Mouse (Mus musculus): Measurements from ENCODE around the gene Akna. TPM values are rescaled to one million over a fixed set of nuclear protein-coding genes. Genes with fewer than 3 reads are reported as not detected.

Akna gene
- polyA plus RNA-seq, 1 experiment from 2014 or later, result 13.1 TPM

- peak overlapping the region; percentile 78 for H3K27ac ChIP-seq
Observed at GRCm38 (mm10) chr4:63389887-63390528, 13.1 kb downstream of the Akna start.

GRCm38 (mm10) chr4:63389121-63389886, 13.8 kb downstream of the Akna start:
- H3K4me3 ChIP-seq, result no peak overlapping the region; the same call in 1 of the 2 replicates
- no peaks in the 10 kb centered on the region for H3K9me3 ChIP-seq
- peak overlapping the region; percentile 78 for H3K27ac ChIP-seq
- peaks cover 45% of the 10 kb centered on the region for H3K36me3 ChIP-seq (replicated peaks)
- H3K27me3 ChIP-seq (ENCODE audit: poor library complexity, severe bottlenecking), result no peaks in the 10 kb centered on the region
- WGBS, result 18% methylated on average over 8 of the region's 8 CpGs
- DNase-seq (ENCODE audit: extremely low spot score, low spot score), result peak; percentile 31
- H3K4me1 ChIP-seq, result peaks cover 46% of the 10 kb centered on the region

More at GRCm38 (mm10) chr4:63389887-63390528, 13.1 kb downstream of the Akna start:
- no peaks in the 10 kb centered on the region for H3K27me3 ChIP-seq (ENCODE audit: poor library complexity, severe bottlenecking)
- H3K4me1 ChIP-seq, result peaks cover 46% of the 10 kb centered on the region
- H3K36me3 ChIP-seq (replicated peaks), result peaks cover 49% of the 10 kb centered on the region
- no peak overlapping the region for H3K4me3 ChIP-seq
- 58% methylated on average over 11 of the region's 11 CpGs for WGBS
- no peaks in the 10 kb centered on the region for H3K9me3 ChIP-seq
- DNase-seq (ENCODE audit: extremely low spot score, low spot score), result no peak

- Histone ChIP-seq H3K4me1 (peaks cover 46% of the 10 kb centered on the region), H3K36me3 (replicated peaks) (peaks cover 47% of the 10 kb centered on the region), H3K27me3 (ENCODE audit: poor library complexity, severe bottlenecking) (no peaks in the 10 kb centered on the region), H3K27ac (peak overlapping the region; percentile 78; the same call in 1 of the 2 replicates), H3K4me3 (no peak overlapping the region), H3K9me3 (no peaks in the 10 kb centered on the region)
- no peak for DNase-seq (ENCODE audit: extremely low spot score, low spot score)
- WGBS, result 86% methylated on average over 6 of the region's 6 CpGs
Observed at GRCm38 (mm10) chr4:63388029-63388428, 15.1 kb downstream of the Akna start.

GRCm38 (mm10) chr4:63385784-63386183, 17.4 kb downstream of the Akna start:
- no peak overlapping the region for H3K27ac ChIP-seq
- peaks cover 35% of the 10 kb centered on the region for H3K4me1 ChIP-seq
- H3K9me3 ChIP-seq, result no peaks in the 10 kb centered on the region
- no peaks in the 10 kb centered on the region for H3K27me3 ChIP-seq (ENCODE audit: poor library complexity, severe bottlenecking)
- WGBS, result 91% methylated on average over 11 of the region's 11 CpGs
- no peak overlapping the region for H3K4me3 ChIP-seq
- no peak for DNase-seq (ENCODE audit: extremely low spot score, low spot score)
- H3K36me3 ChIP-seq (replicated peaks), result peaks cover 55% of the 10 kb centered on the region

- H3K4me1 ChIP-seq, result peaks cover 30% of the 10 kb centered on the region
- H3K27me3 ChIP-seq (ENCODE audit: poor library complexity, severe bottlenecking), result no peaks in the 10 kb centered on the region
- H3K9me3 ChIP-seq, result no peaks in the 10 kb centered on the region
- H3K4me3 ChIP-seq, result no peak overlapping the region
- H3K27ac ChIP-seq, result no peak overlapping the region
- 90% methylated on average over 3 of the region's 3 CpGs for WGBS
- DNase-seq (ENCODE audit: extremely low spot score, low spot score), result no peak
- H3K36me3 ChIP-seq (replicated peaks), result peaks cover 58% of the 10 kb centered on the region
Observed at GRCm38 (mm10) chr4:63385253-63385652, 17.9 kb downstream of the Akna start.

- H3K27me3 ChIP-seq (ENCODE audit: poor library complexity, severe bottlenecking), result no peaks in the 10 kb centered on the region
- no peak for DNase-seq (ENCODE audit: extremely low spot score, low spot score)
- H3K27ac ChIP-seq, result no peak overlapping the region
- peaks cover 20% of the 10 kb centered on the region for H3K4me1 ChIP-seq
- WGBS, result 94% methylated on average over 4 of the region's 4 CpGs
- H3K4me3 ChIP-seq, result no peak overlapping the region
- peaks cover 66% of the 10 kb centered on the region for H3K36me3 ChIP-seq (replicated peaks)
- no peaks in the 10 kb centered on the region for H3K9me3 ChIP-seq
Observed at GRCm38 (mm10) chr4:63384262-63384661, 18.9 kb downstream of the Akna start.

- 92% methylated on average over 12 of the region's 12 CpGs for WGBS
Observed at GRCm38 (mm10) chr4:63383474-63383873, 19.7 kb downstream of the Akna start.

GRCm38 (mm10) chr4:63382676-63383369, 20.3 kb downstream of the Akna start:
- no peak overlapping the region for H3K27ac ChIP-seq
- no peak overlapping the region for H3K4me3 ChIP-seq
- peaks cover 6% of the 10 kb centered on the region for H3K4me1 ChIP-seq
- peaks cover 73% of the 10 kb centered on the region for H3K36me3 ChIP-seq (replicated peaks)
- DNase-seq (ENCODE audit: extremely low spot score, low spot score), result no peak
- WGBS, result 89% methylated on average over 4 of the region's 4 CpGs
- H3K9me3 ChIP-seq, result no peaks in the 10 kb centered on the region
- H3K27me3 ChIP-seq (ENCODE audit: poor library complexity, severe bottlenecking), result no peaks in the 10 kb centered on the region

More at GRCm38 (mm10) chr4:63383474-63383873, 19.7 kb downstream of the Akna start:
- Histone ChIP-seq H3K27ac (no peak overlapping the region), H3K4me3 (no peak overlapping the region), H3K27me3 (ENCODE audit: poor library complexity, severe bottlenecking) (no peaks in the 10 kb centered on the region), H3K9me3 (no peaks in the 10 kb centered on the region), H3K36me3 (replicated peaks) (peaks cover 74% of the 10 kb centered on the region), H3K4me1 (peaks cover 12% of the 10 kb centered on the region)
- DNase-seq (ENCODE audit: extremely low spot score, low spot score), result no peak

- no peak for DNase-seq (ENCODE audit: extremely low spot score, low spot score)
- H3K4me1 ChIP-seq, result no peaks in the 10 kb centered on the region; the same call in 1 of the 2 replicates
- no peaks in the 10 kb centered on the region for H3K27me3 ChIP-seq (ENCODE audit: poor library complexity, severe bottlenecking)
- no peak overlapping the region for H3K4me3 ChIP-seq
- WGBS, result 69% methylated on average over 7 of the region's 7 CpGs
- H3K27ac ChIP-seq, result no peak overlapping the region
- H3K36me3 ChIP-seq (replicated peaks), result peaks cover 90% of the 10 kb centered on the region
- H3K9me3 ChIP-seq, result no peaks in the 10 kb centered on the region
Observed at GRCm38 (mm10) chr4:63377483-63377882, 25.7 kb downstream of the Akna start.

- Histone ChIP-seq H3K4me3 (no peak overlapping the region), H3K27ac (no peak overlapping the region), H3K9me3 (no peaks in the 10 kb centered on the region), H3K36me3 (replicated peaks) (peaks cover 88% of the 10 kb centered on the region), H3K27me3 (ENCODE audit: poor library complexity, severe bottlenecking) (no peaks in the 10 kb centered on the region), H3K4me1 (peaks cover 6% of the 10 kb centered on the region)
- no peak for DNase-seq (ENCODE audit: extremely low spot score, low spot score)
- WGBS, result 82% methylated on average over 1 of the region's 1 CpGs
Observed at GRCm38 (mm10) chr4:63375367-63375766, 27.8 kb downstream of the Akna start.

- Histone ChIP-seq H3K4me1 (peaks cover 6% of the 10 kb centered on the region), H3K4me3 (no peak overlapping the region), H3K27me3 (ENCODE audit: poor library complexity, severe bottlenecking) (no peaks in the 10 kb centered on the region), H3K36me3 (replicated peaks) (peaks cover 85% of the 10 kb centered on the region), H3K27ac (no peak overlapping the region), H3K9me3 (no peaks in the 10 kb centered on the region)
- WGBS, result 93% methylated on average over 12 of the region's 12 CpGs
- DNase-seq (ENCODE audit: extremely low spot score, low spot score), result no peak
Observed at GRCm38 (mm10) chr4:63374331-63374730, 28.8 kb downstream of the Akna start.

- Histone ChIP-seq H3K9me3 (no peaks in the 10 kb centered on the region), H3K4me1 (peaks cover 6% of the 10 kb centered on the region; the same call in 1 of the 2 replicates), H3K27ac (no peak overlapping the region), H3K36me3 (replicated peaks) (peaks cover 80% of the 10 kb centered on the region), H3K27me3 (ENCODE audit: poor library complexity, severe bottlenecking) (no peaks in the 10 kb centered on the region), H3K4me3 (no peak overlapping the region)
- 95% methylated on average over 8 of the region's 8 CpGs for WGBS
- no peak for DNase-seq (ENCODE audit: extremely low spot score, low spot score)
Observed at GRCm38 (mm10) chr4:63373404-63373803, 29.8 kb downstream of the Akna start.
